Mouse (Mus musculus) spleen, adult 18-20 months (tissue): Measurements from ENCODE around the gene Apom.

ENCODE experiments used
- DNase-seq, 2 experiments: peaks; one replicate each; pipeline ENCODE4 v3.0.0; 2022; ENCODE audit warnings: mixed read lengths in 2 of 2

Apom gene

GRCm38 (mm10) chr17:35094475-35095365, 37.1 kb downstream of the Apom start:
- no peak for DNase-seq

GRCm38 (mm10) chr17:35092403-35093198, 39.2 kb downstream of the Apom start:
- no peak for DNase-seq

GRCm38 (mm10) chr17:35090166-35090932, 41.5 kb downstream of the Apom start:
- no peak for DNase-seq

- peak; percentile 88 to 92 for DNase-seq
These were observed 42.8 kb downstream of the Apom start, which contains the start of gene Abhd16a for GRCm38 (mm10) chr17:35088825-35089644. Gene Abhd16a (plus strand): TSS chr17:35089263.

GRCm38 (mm10) chr17:35088151-35088550, 43.7 kb downstream of the Apom start:
- DNase-seq = no peak

GRCm38 (mm10) chr17:35085208-35085865, 46.5 kb downstream of the Apom start, which contains the start of gene Ly6g6f:
Gene Ly6g6f (minus strand): TSS chr17:35085610.
- DNase-seq = no peak

GRCm38 (mm10) chr17:35083929-35084497, 47.8 kb downstream of the Apom start:
- DNase-seq = no peak

GRCm38 (mm10) chr17:35082841-35083576, 48.8 kb downstream of the Apom start:
- DNase-seq = no peak

- no peak for DNase-seq
These were observed 51.1 kb downstream of the Apom start for GRCm38 (mm10) chr17:35080710-35081109.

- no peak for DNase-seq
These were observed 51.6 kb downstream of the Apom start for GRCm38 (mm10) chr17:35080248-35080647.

GRCm38 (mm10) chr17:35079778-35080177, 52.1 kb downstream of the Apom start:
- DNase-seq = no peak
